Mouse (Mus musculus): ENCODE results near the gene Rab5a. TPM values are rescaled to one million over a fixed set of nuclear protein-coding genes. Genes with fewer than 3 reads are reported as not detected.
A peak's percentile ranks its signal among the peaks of the same experiment; 100 is the strongest.

Rab5a gene
- polyA plus RNA-seq, 1 experiment from 2014 or later: 71.7 TPM

GRCm38 (mm10) chr17:53479604-53480041 lies 589 bp downstream of the Rab5a start:
- peak; percentile 10 for ATAC-seq (ENCODE audit: low read depth)
- Histone ChIP-seq H3K9me3 (ENCODE audit: control insufficient read depth, low read length) (no peaks in the 10 kb centered on the region), H3K27ac (ENCODE audit: low read length) (peak overlapping the region; percentile 97), H3K27me3 (ENCODE audit: control insufficient read depth, insufficient read depth, low read depth, low read length) (no peaks in the 10 kb centered on the region), H3K9ac (ENCODE audit: low read length) (peak overlapping the region; percentile 98), H3K4me2 (ENCODE audit: low read depth, low read length) (peak overlapping the region; percentile 75), H3K36me3 (ENCODE audit: control insufficient read depth, insufficient read depth, low read length) (peaks cover 2% of the 10 kb centered on the region), H3K4me3 (ENCODE audit: low read length) (peak overlapping the region; percentile 98), H3K4me1 (replicated peaks; ENCODE audit: control insufficient read depth, insufficient read depth, low read length) (peaks cover 15% of the 10 kb centered on the region)
- WGBS: 0% methylated on average over 24 of the region's 33 CpGs

- Histone ChIP-seq H3K36me3 (ENCODE audit: control insufficient read depth, insufficient read depth, low read length) (peaks cover 4% of the 10 kb centered on the region), H3K4me3 (ENCODE audit: low read length) (peak overlapping the region; percentile 98), H3K27me3 (ENCODE audit: control insufficient read depth, insufficient read depth, low read depth, low read length) (no peaks in the 10 kb centered on the region), H3K9me3 (ENCODE audit: control insufficient read depth, low read length) (no peaks in the 10 kb centered on the region), H3K9ac (ENCODE audit: low read length) (peak overlapping the region; percentile 98), H3K4me1 (replicated peaks; ENCODE audit: control insufficient read depth, insufficient read depth, low read length) (peaks cover 15% of the 10 kb centered on the region), H3K4me2 (ENCODE audit: low read depth, low read length) (peak overlapping the region; percentile 75), H3K27ac (ENCODE audit: low read length) (no peak overlapping the region)
- 41% methylated on average over 7 of the region's 7 CpGs for WGBS
- no peak for ATAC-seq (ENCODE audit: low read depth)
These were observed 1.4 kb downstream of the Rab5a start for GRCm38 (mm10) chr17:53480433-53480832.

GRCm38 (mm10) chr17:53488291-53489006 lies 9.4 kb downstream of the Rab5a start:
- Histone ChIP-seq H3K27ac (ENCODE audit: low read length) (no peak overlapping the region), H3K9ac (ENCODE audit: low read length) (no peak overlapping the region), H3K4me2 (ENCODE audit: low read depth, low read length) (no peak overlapping the region), H3K4me3 (ENCODE audit: low read length) (no peak overlapping the region), H3K4me1 (replicated peaks; ENCODE audit: control insufficient read depth, insufficient read depth, low read length) (no peaks in the 10 kb centered on the region), H3K36me3 (ENCODE audit: control insufficient read depth, insufficient read depth, low read length) (peaks cover 6% of the 10 kb centered on the region), H3K9me3 (ENCODE audit: control insufficient read depth, low read length) (no peaks in the 10 kb centered on the region), H3K27me3 (ENCODE audit: control insufficient read depth, insufficient read depth, low read depth, low read length) (no peaks in the 10 kb centered on the region)
- WGBS: 81% methylated on average over 4 of the region's 4 CpGs
- no peak for ATAC-seq (ENCODE audit: low read depth)

- Histone ChIP-seq H3K4me3 (ENCODE audit: low read length) (no peak overlapping the region), H3K9me3 (ENCODE audit: control insufficient read depth, low read length) (no peaks in the 10 kb centered on the region), H3K36me3 (ENCODE audit: control insufficient read depth, insufficient read depth, low read length) (peaks cover 9% of the 10 kb centered on the region), H3K27ac (ENCODE audit: low read length) (no peak overlapping the region), H3K4me2 (ENCODE audit: low read depth, low read length) (no peak overlapping the region), H3K4me1 (replicated peaks; ENCODE audit: control insufficient read depth, insufficient read depth, low read length) (no peaks in the 10 kb centered on the region), H3K27me3 (ENCODE audit: control insufficient read depth, insufficient read depth, low read depth, low read length) (no peaks in the 10 kb centered on the region), H3K9ac (ENCODE audit: low read length) (no peak overlapping the region)
- no peak for ATAC-seq (ENCODE audit: low read depth)
- WGBS: 88% methylated on average over 1 of the region's 1 CpGs
These were observed 10.0 kb downstream of the Rab5a start for GRCm38 (mm10) chr17:53489007-53489378.

- Histone ChIP-seq H3K4me2 (ENCODE audit: low read depth, low read length) (no peak overlapping the region), H3K9me3 (ENCODE audit: control insufficient read depth, low read length) (no peaks in the 10 kb centered on the region), H3K4me1 (replicated peaks; ENCODE audit: control insufficient read depth, insufficient read depth, low read length) (no peaks in the 10 kb centered on the region), H3K27ac (ENCODE audit: low read length) (no peak overlapping the region), H3K4me3 (ENCODE audit: low read length) (no peak overlapping the region), H3K36me3 (ENCODE audit: control insufficient read depth, insufficient read depth, low read length) (peaks cover 48% of the 10 kb centered on the region), H3K27me3 (ENCODE audit: control insufficient read depth, insufficient read depth, low read depth, low read length) (no peaks in the 10 kb centered on the region), H3K9ac (ENCODE audit: low read length) (no peak overlapping the region)
- no peak for ATAC-seq (ENCODE audit: low read depth)
- WGBS: 87% methylated on average over 2 of the region's 2 CpGs
These were observed 23.9 kb downstream of the Rab5a start for GRCm38 (mm10) chr17:53502966-53503365.

- WGBS: 86% methylated on average over 2 of the region's 2 CpGs
- no peaks in the 10 kb centered on the region for H3K9me3 ChIP-seq (ENCODE audit: control insufficient read depth, low read length)
- H3K27ac ChIP-seq (ENCODE audit: low read length): no peak overlapping the region
- no peak overlapping the region for H3K9ac ChIP-seq (ENCODE audit: low read length)
- no peak overlapping the region for H3K4me2 ChIP-seq (ENCODE audit: low read depth, low read length)
- H3K27me3 ChIP-seq (ENCODE audit: control insufficient read depth, insufficient read depth, low read depth, low read length): no peaks in the 10 kb centered on the region
- ATAC-seq (ENCODE audit: low read depth): no peak
- H3K4me1 ChIP-seq (replicated peaks; ENCODE audit: control insufficient read depth, insufficient read depth, low read length): no peaks in the 10 kb centered on the region
- H3K36me3 ChIP-seq (ENCODE audit: control insufficient read depth, insufficient read depth, low read length): no peaks in the 10 kb centered on the region
- H3K4me3 ChIP-seq (ENCODE audit: low read length): no peak overlapping the region
These were observed 33.4 kb downstream of the Rab5a start for GRCm38 (mm10) chr17:53512311-53512951.

GRCm38 (mm10) chr17:53519364-53519763 lies 40.3 kb downstream of the Rab5a start:
- Histone ChIP-seq H3K36me3 (ENCODE audit: control insufficient read depth, insufficient read depth, low read length) (no peaks in the 10 kb centered on the region), H3K27me3 (ENCODE audit: control insufficient read depth, insufficient read depth, low read depth, low read length) (no peaks in the 10 kb centered on the region), H3K9me3 (ENCODE audit: control insufficient read depth, low read length) (no peaks in the 10 kb centered on the region; the same call in 1 of the 2 replicates), H3K27ac (ENCODE audit: low read length) (no peak overlapping the region), H3K4me2 (ENCODE audit: low read depth, low read length) (no peak overlapping the region), H3K4me1 (replicated peaks; ENCODE audit: control insufficient read depth, insufficient read depth, low read length) (no peaks in the 10 kb centered on the region), H3K9ac (ENCODE audit: low read length) (no peak overlapping the region), H3K4me3 (ENCODE audit: low read length) (no peak overlapping the region)
- ATAC-seq (ENCODE audit: low read depth): no peak

GRCm38 (mm10) chr17:53520509-53520908 lies 41.5 kb downstream of the Rab5a start:
- no peak for ATAC-seq (ENCODE audit: low read depth)
- H3K36me3 ChIP-seq (ENCODE audit: control insufficient read depth, insufficient read depth, low read length): no peaks in the 10 kb centered on the region
- no peak overlapping the region for H3K27ac ChIP-seq (ENCODE audit: low read length)
- no peaks in the 10 kb centered on the region for H3K4me1 ChIP-seq (replicated peaks; ENCODE audit: control insufficient read depth, insufficient read depth, low read length)
- no peak overlapping the region for H3K4me2 ChIP-seq (ENCODE audit: low read depth, low read length)
- no peaks in the 10 kb centered on the region for H3K27me3 ChIP-seq (ENCODE audit: control insufficient read depth, insufficient read depth, low read depth, low read length)
- no peak overlapping the region for H3K4me3 ChIP-seq (ENCODE audit: low read length)
- no peaks in the 10 kb centered on the region; the same call in 1 of the 2 replicates for H3K9me3 ChIP-seq (ENCODE audit: control insufficient read depth, low read length)
- no peak overlapping the region for H3K9ac ChIP-seq (ENCODE audit: low read length)

- Histone ChIP-seq H3K36me3 (ENCODE audit: control insufficient read depth, insufficient read depth, low read length) (no peaks in the 10 kb centered on the region), H3K27me3 (ENCODE audit: control insufficient read depth, insufficient read depth, low read depth, low read length) (no peaks in the 10 kb centered on the region), H3K9me3 (ENCODE audit: control insufficient read depth, low read length) (no peaks in the 10 kb centered on the region), H3K9ac (ENCODE audit: low read length) (no peak overlapping the region), H3K4me3 (ENCODE audit: low read length) (no peak overlapping the region), H3K4me2 (ENCODE audit: low read depth, low read length) (no peak overlapping the region), H3K27ac (ENCODE audit: low read length) (no peak overlapping the region), H3K4me1 (replicated peaks; ENCODE audit: control insufficient read depth, insufficient read depth, low read length) (no peaks in the 10 kb centered on the region)
- ATAC-seq (ENCODE audit: low read depth): no peak
- 73% methylated on average over 2 of the region's 2 CpGs for WGBS
These were observed 49.0 kb downstream of the Rab5a start for GRCm38 (mm10) chr17:53528034-53528433.
